Mouse (Mus musculus): ENCODE data around the gene Kcnk16.

DNA sequence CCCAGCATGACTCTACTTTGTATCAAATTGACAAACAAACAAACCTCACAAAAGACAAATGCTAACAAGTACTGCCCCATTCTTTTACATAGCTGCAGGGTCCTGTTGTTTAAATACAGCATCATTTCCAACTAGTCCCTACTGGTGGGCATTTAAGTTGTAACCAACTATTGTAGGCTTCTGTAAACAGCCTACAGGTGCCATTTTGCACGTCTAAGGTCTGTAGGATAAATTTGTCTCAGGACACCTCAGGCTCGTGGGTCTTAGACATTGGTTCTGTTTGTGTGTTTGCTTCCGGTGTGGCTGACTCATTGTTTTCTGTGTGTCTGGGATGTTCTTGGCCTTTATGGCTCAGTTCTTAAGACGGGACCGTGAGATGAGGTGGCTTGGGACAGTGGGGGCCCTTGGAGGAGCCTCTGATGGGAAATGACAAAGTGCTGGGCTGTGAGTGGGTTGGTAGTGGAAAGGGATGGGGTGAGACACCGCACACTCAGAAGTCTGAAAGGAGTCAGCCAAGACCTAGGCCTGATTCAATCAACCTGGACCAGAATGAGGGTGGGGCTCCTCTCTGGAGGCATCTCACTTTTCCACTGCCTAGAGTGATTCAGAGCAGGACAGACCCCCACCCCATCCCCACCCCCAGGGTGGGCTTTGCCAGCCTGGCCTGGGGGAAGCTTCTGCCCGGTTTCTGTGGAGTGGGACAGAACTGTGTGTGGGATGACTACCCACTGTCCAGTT is 52.3 kb downstream of the Kcnk16 start:
- TF ChIP-seq CTCF (IDR thresholded peaks at IDR 0.05; ENCODE audit: low read depth) (no peak), EP300 (IDR thresholded peaks at IDR 0.05; ENCODE audit: low read depth) (no peak)
